Mouse (Mus musculus) ES-Bruce4 (cell line): ENCODE measurements around the gene Pou2f3. TPM values are rescaled to one million over a fixed set of nuclear protein-coding genes. Genes with fewer than 3 reads are reported as not detected.

Experiments used
- H3K27ac ChIP-seq: 2 replicates; pipeline ENCODE4 v1.5.1; 2012; ENCODE audit warnings: low read length, inconsistent platforms; ENCODE audit not compliant: insufficient read depth
- H3K27me3 ChIP-seq: 2 replicates; pipeline ENCODE4 v1.6.1; 2012; ENCODE audit warnings: mild to moderate bottlenecking, low read length, inconsistent platforms; ENCODE audit not compliant: control insufficient read depth, poor library complexity, insufficient read depth, severe bottlenecking
- H3K36me3 ChIP-seq: 2 replicates; pipeline ENCODE4 v1.6.1; 2012; ENCODE audit warnings: inconsistent platforms, mild to moderate bottlenecking, low read length, moderate library complexity; ENCODE audit not compliant: control insufficient read depth, poor library complexity, insufficient read depth, severe bottlenecking
- H3K4me1 ChIP-seq: one replicate; pipeline ENCODE4 v1.8.1; 2011; ENCODE audit warnings: low read length; ENCODE audit not compliant: control insufficient read depth, insufficient read depth
- H3K4me3 ChIP-seq: 2 replicates; pipeline ENCODE4 v1.5.1; 2011; ENCODE audit warnings: low read depth, mild to moderate bottlenecking, low read length
- H3K9ac ChIP-seq: 2 replicates; pipeline ENCODE4 v1.6.1; 2012; ENCODE audit warnings: low read depth, mild to moderate bottlenecking, inconsistent platforms; ENCODE audit not compliant: poor library complexity, severe bottlenecking
- H3K9me3 ChIP-seq: replicated peaks from 2 replicates; pipeline ENCODE4 v1.6.1; 2012; ENCODE audit warnings: mild to moderate bottlenecking, low read length, inconsistent platforms; ENCODE audit not compliant: control insufficient read depth, poor library complexity, insufficient read depth, severe bottlenecking
- CTCF ChIP-seq: IDR thresholded peaks from one replicate; pipeline ENCODE4 v1.8.1; 2011; ENCODE audit warnings: low read depth, low read length
- EP300 ChIP-seq: IDR thresholded peaks from 2 replicates; pipeline ENCODE4 v1.6.1; 2011; ENCODE audit warnings: low read depth, low read length; ENCODE audit not compliant: insufficient read depth
- POLR2A ChIP-seq: IDR thresholded peaks from one replicate; pipeline ENCODE4 v1.8.1; 2011; ENCODE audit warnings: low read length; ENCODE audit not compliant: insufficient read depth
- polyA plus RNA-seq: library from polyadenylated mRNA; stranded (reverse); fragments of >200 nt; gene quantifications from 2 replicates; pipeline ENCODE4 v1.2.4, GENCODE M21; 2011; ENCODE audit warnings: low read depth; ENCODE audit not compliant: missing spikeins, insufficient read depth, insufficient read length

Gene Pou2f3
- polyA plus RNA-seq, 1 experiment, result 2.4 TPM

- Histone ChIP-seq H3K9me3 (no peaks in the 10 kb centered on the region), H3K27me3 (no peaks in the 10 kb centered on the region), H3K36me3 (no peaks in the 10 kb centered on the region), H3K9ac (no peak overlapping the region), H3K27ac (no peak overlapping the region), H3K4me1 (no peaks in the 10 kb centered on the region), H3K4me3 (no peak overlapping the region)
- TF ChIP-seq EP300, result no peak
- no peak for TF ChIP-seq POLR2A
- TF ChIP-seq CTCF, result no peak
Observed at GRCm38 (mm10) chr9:43229962-43230361, 19.8 kb upstream of the Pou2f3 start.

- Histone ChIP-seq H3K9me3 (no peaks in the 10 kb centered on the region), H3K9ac (no peak overlapping the region), H3K4me3 (no peak overlapping the region), H3K36me3 (no peaks in the 10 kb centered on the region), H3K27me3 (no peaks in the 10 kb centered on the region), H3K4me1 (no peaks in the 10 kb centered on the region), H3K27ac (no peak overlapping the region)
- no peak for TF ChIP-seq POLR2A
- TF ChIP-seq EP300, result no peak
- TF ChIP-seq CTCF, result no peak
Observed at GRCm38 (mm10) chr9:43229398-43229895, 19.3 kb upstream of the Pou2f3 start.

- no peaks in the 10 kb centered on the region for H3K4me1 ChIP-seq
Observed at GRCm38 (mm10) chr9:43228745-43229144, 18.6 kb upstream of the Pou2f3 start.

GRCm38 (mm10) chr9:43227626-43228025 is 17.5 kb upstream of the Pou2f3 start:
- no peaks in the 10 kb centered on the region for H3K9me3 ChIP-seq
- no peak overlapping the region for H3K9ac ChIP-seq
- no peak overlapping the region for H3K27ac ChIP-seq
- no peaks in the 10 kb centered on the region for H3K4me1 ChIP-seq
- H3K27me3 ChIP-seq, result no peaks in the 10 kb centered on the region
- no peak for TF ChIP-seq EP300
- no peak for TF ChIP-seq CTCF
- TF ChIP-seq POLR2A, result no peak
- H3K36me3 ChIP-seq, result no peaks in the 10 kb centered on the region
- H3K4me3 ChIP-seq, result no peak overlapping the region

More at GRCm38 (mm10) chr9:43228745-43229144, 18.6 kb upstream of the Pou2f3 start:
- Histone ChIP-seq H3K27me3 (no peaks in the 10 kb centered on the region), H3K4me3 (no peak overlapping the region), H3K27ac (no peak overlapping the region), H3K36me3 (no peaks in the 10 kb centered on the region), H3K9me3 (no peaks in the 10 kb centered on the region), H3K9ac (no peak overlapping the region)
- TF ChIP-seq CTCF, result no peak
- TF ChIP-seq EP300, result no peak
- no peak for TF ChIP-seq POLR2A

- no peak overlapping the region for H3K9ac ChIP-seq
- H3K27ac ChIP-seq, result no peak overlapping the region
- no peaks in the 10 kb centered on the region for H3K27me3 ChIP-seq
- TF ChIP-seq EP300, result no peak
- no peaks in the 10 kb centered on the region for H3K36me3 ChIP-seq
- no peaks in the 10 kb centered on the region for H3K4me1 ChIP-seq
- no peaks in the 10 kb centered on the region for H3K9me3 ChIP-seq
- no peak overlapping the region for H3K4me3 ChIP-seq
Observed at GRCm38 (mm10) chr9:43226573-43227160, 16.5 kb upstream of the Pou2f3 start.

GRCm38 (mm10) chr9:43225481-43225880 is 15.3 kb upstream of the Pou2f3 start:
- H3K36me3 ChIP-seq, result no peaks in the 10 kb centered on the region
- H3K4me3 ChIP-seq, result no peak overlapping the region
- no peak for TF ChIP-seq POLR2A
- no peak for TF ChIP-seq CTCF
- TF ChIP-seq EP300, result no peak
- H3K27ac ChIP-seq, result no peak overlapping the region
- H3K9me3 ChIP-seq, result no peaks in the 10 kb centered on the region
- no peaks in the 10 kb centered on the region for H3K27me3 ChIP-seq
- no peaks in the 10 kb centered on the region for H3K4me1 ChIP-seq
- no peak overlapping the region for H3K9ac ChIP-seq
